Mouse (Mus musculus) liver, embryonic 12.5 days (tissue): ENCODE data around the gene Hint2. TPM values are rescaled to one million over a fixed set of nuclear protein-coding genes. Genes with fewer than 3 reads are reported as not detected.

Experiments used
- ATAC-seq: fragments of 200-750 bp; cut with Nextera tagmentation; 2 replicates; pipeline ENCODE4 v1.8.0; 2017; ENCODE audit warnings: moderate number of reproducible peaks, mild to moderate bottlenecking, moderate library complexity
- H3K27ac ChIP-seq: fragments of 300-500 bp; sonication (generic); 2 replicates; pipeline ENCODE4 v1.5.1; 2016; ENCODE audit warnings: mild to moderate bottlenecking
- H3K27me3 ChIP-seq: fragments of 300-500 bp; sonication (generic); replicated peaks from 2 replicates; pipeline ENCODE4 v1.6.1; 2016; ENCODE audit warnings: mild to moderate bottlenecking, moderate library complexity
- H3K36me3 ChIP-seq: fragments of 300-500 bp; sonication (generic); 2 replicates; pipeline ENCODE4 v1.6.1; 2016; ENCODE audit warnings: mild to moderate bottlenecking, moderate library complexity
- H3K4me1 ChIP-seq: fragments of 300-500 bp; sonication (generic); 2 replicates; pipeline ENCODE4 v1.6.1; 2016
- H3K4me2 ChIP-seq: fragments of 300-500 bp; sonication (generic); 2 replicates; pipeline ENCODE4 v1.6.1; 2016; ENCODE audit warnings: mild to moderate bottlenecking, moderate library complexity
- H3K4me3 ChIP-seq: fragments of 300-500 bp; sonication (generic); 2 replicates; pipeline ENCODE4 v1.5.1; 2016; ENCODE audit warnings: mild to moderate bottlenecking, moderate library complexity
- H3K9ac ChIP-seq: fragments of 300-500 bp; sonication (generic); 2 replicates; pipeline ENCODE4 v1.6.1; 2016; ENCODE audit warnings: mild to moderate bottlenecking, moderate library complexity
- H3K9me3 ChIP-seq: fragments of 300-500 bp; sonication (generic); replicated peaks from 2 replicates; pipeline ENCODE4 v1.6.1; 2016; ENCODE audit warnings: mild to moderate bottlenecking, moderate library complexity
- WGBS: fragments of 180-500 bp; shearing (Covaris S2); methylation state at CpG from one replicate; pipeline ENCODE4 v1.1.7; 2016; ENCODE audit not compliant: insufficient replicate concordance; 5-methylcytosine and 5-hydroxymethylcytosine counted together
- polyA plus RNA-seq: library from polyadenylated mRNA; unstranded; fragments of >200 nt; fragmentation: Nextera tagmentation; extraction: Ambion mirVana; gene quantifications from 2 replicates; pipeline ENCODE4 v1.2.1, GENCODE M21; 2016

Hint2 gene
- polyA plus RNA-seq, 1 experiment from 2014 or later = 66.1 TPM

DNA sequence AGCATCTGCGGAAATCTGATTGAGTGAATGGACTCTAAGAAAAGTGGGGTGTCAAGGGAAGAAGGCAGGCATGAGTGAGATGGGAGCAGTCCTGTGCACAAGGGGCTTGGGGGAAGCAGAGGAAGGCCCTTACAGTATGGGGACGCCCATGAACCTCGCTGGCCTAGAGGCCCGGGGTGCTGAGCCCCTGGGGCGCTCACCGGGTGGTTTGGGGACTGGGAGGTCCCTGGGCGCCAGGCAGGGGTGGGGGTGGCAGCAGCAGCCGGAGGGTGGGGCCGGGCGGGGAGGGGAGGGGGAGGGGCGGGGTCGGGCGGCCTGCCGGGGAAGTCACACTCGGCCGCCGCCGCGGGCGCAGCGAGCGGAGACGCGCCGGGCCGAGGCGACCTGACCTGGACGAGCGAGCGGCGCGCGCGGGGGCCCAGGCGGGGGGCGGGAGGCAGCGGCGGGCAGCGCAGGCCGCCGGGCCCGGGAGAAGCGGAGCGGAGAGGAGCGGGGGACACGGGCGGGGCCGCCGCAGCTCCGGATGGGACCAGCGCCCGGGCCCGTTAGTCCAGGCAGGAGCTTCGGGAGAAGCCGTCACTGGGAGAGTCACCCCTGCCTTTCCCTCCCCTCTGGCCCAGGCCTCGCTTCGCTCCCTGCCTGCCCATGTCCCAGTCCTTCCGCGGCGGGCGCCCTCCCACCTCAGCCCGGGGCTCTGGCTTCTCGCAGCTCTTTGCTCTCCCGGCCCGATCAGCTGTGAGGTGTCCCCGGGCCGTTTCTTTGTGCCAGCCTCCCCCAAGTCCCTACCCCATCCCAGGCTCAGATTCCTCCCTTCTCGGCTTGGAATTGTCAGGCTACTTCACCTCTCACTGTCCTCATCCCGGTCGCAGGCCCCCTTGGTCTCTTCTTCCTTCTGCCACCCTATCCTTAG lies 25.0 kb downstream of the Hint2 start, which contains the start of gene Npr2:
Gene Npr2, plus strand, starts transcription at position 890 of the 910 bp plus-strand sequence.
- ATAC-seq = peak; percentile 33; the same call in 1 of the 2 replicates
- H3K9me3 ChIP-seq = 0 out of 2 replicates have a peak, but pooled peaks cover 2% of the 10 kb centered on the region
- peaks cover 39% of the 10 kb centered on the region for H3K27me3 ChIP-seq
- no peaks in the 10 kb centered on the region for H3K36me3 ChIP-seq
- 2% methylated on average over 65 of the region's 70 CpGs for WGBS
- peak within 1 kb of the TSS; percentile 65 for H3K9ac ChIP-seq
- peak within 1 kb of the TSS; percentile 62 for H3K4me3 ChIP-seq
- peak within 1 kb of the TSS; percentile 88 for H3K4me2 ChIP-seq
- H3K4me1 ChIP-seq = peaks cover 34% of the 10 kb centered on the region
- H3K27ac ChIP-seq = no peak within 1 kb of the TSS

DNA sequence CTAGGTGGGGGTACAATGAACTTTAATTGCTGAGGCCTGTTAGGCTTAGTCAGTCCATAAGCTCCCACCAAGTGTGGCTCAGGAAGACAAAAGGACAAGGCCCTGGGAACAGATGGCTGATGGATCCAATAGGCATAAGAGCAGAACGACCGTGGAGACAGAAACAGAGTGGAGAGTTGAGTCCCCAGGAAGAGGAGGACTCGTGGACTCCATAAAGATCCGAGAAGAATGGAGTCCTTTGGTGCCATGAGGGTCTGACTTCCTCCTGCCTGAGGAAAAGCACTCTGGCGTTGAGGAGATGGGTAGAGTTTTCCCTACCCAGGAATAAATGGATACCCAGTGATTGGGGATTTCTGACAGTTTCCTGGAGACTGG lies 25.6 kb downstream of the Hint2 start:
- H3K36me3 ChIP-seq = no peaks in the 10 kb centered on the region
- H3K4me1 ChIP-seq = peaks cover 34% of the 10 kb centered on the region
- WGBS = 19% methylated on average over 5 of the region's 5 CpGs
- no peak for ATAC-seq
- peaks cover 39% of the 10 kb centered on the region for H3K27me3 ChIP-seq
- H3K9me3 ChIP-seq = peaks cover 7% of the 10 kb centered on the region
- H3K9ac ChIP-seq = no peak overlapping the region
- H3K27ac ChIP-seq = no peak overlapping the region
- H3K4me2 ChIP-seq = peak overlapping the region; percentile 88
- H3K4me3 ChIP-seq = peak overlapping the region; percentile 62

DNA sequence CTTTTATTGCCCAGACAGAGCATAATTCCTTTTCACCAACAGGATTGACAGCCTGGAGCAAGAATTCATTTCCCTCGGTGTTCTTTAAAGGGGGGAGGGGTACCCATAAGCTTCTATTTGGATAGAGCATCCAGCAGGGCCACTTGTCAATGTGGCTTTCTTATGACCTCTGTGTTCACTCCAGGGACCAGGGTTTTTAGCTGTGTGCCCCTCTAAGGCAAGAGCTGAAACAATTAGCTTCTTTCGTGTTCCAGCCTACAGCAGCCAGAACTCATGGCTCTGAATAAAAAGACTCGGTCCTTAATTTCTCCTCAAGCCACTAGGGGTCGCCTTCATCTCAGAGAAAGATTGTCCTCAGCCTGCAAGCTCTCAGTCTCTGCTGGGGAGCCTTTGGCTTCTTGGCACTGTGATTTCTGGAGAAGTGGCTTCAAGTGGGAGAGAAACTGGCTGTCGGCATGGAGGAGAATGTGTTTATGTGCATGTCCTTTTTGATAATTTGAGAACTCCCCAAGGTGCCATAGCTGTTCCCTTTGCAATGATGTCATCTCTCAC lies 26.2 kb downstream of the Hint2 start:
- ATAC-seq = 0 out of 2 replicates have a peak, but pooled peaks have one; percentile 43
- Histone ChIP-seq H3K27ac (no peak overlapping the region), H3K4me3 (no peak overlapping the region), H3K4me2 (peak overlapping the region; percentile 43), H3K4me1 (peaks cover 29% of the 10 kb centered on the region), H3K9me3 (peaks cover 13% of the 10 kb centered on the region), H3K9ac (no peak overlapping the region), H3K27me3 (peaks cover 39% of the 10 kb centered on the region), H3K36me3 (no peaks in the 10 kb centered on the region)
- WGBS = 5% methylated on average over 5 of the region's 5 CpGs

DNA sequence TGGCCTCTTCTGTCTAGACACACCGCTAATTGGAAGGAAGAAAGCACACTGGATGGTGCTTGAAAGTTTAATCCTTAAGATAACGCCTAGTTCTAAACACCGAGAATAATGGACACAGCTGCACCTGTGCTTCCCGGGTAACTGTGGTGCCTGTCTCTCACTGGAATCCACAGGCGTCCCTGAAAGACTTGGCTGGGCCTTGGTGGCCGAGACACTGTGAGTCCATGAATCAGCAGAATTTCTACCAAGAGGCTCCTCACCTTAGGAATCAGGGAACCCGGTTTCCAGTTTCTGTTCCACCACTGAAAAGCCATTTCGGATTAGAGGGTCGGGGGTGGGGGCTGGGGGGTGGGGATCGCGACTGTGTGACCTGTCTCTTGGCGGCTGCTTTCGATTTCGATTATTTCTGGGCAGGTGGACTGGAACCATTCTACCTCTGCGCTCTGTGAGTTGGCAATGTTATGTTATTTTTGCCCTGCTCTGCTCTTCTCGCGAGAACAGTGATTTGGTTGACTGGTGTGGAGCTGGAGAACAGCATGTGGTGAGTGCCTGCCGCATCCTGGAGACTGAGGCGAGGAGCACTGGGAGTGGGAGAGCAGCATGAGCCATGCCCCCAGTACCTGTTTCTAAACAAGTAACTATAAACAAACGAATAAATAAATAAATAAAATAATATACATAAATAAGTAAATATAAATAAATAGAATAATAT lies 27.0 kb downstream of the Hint2 start:
- peaks cover 18% of the 10 kb centered on the region for H3K9me3 ChIP-seq
- H3K9ac ChIP-seq = peak overlapping the region; percentile 12; the same call in 1 of the 2 replicates
- H3K36me3 ChIP-seq = no peaks in the 10 kb centered on the region
- 39% methylated on average over 20 of the region's 20 CpGs for WGBS
- peak overlapping the region; percentile 18 for H3K4me3 ChIP-seq
- H3K27me3 ChIP-seq = peaks cover 39% of the 10 kb centered on the region
- 0 out of 2 replicates have a peak overlapping the region, but pooled peaks have one; percentile 17 for H3K27ac ChIP-seq
- H3K4me1 ChIP-seq = peaks cover 29% of the 10 kb centered on the region
- H3K4me2 ChIP-seq = peak overlapping the region; percentile 47
- ATAC-seq = 0 out of 2 replicates have a peak, but pooled peaks have one; percentile 50

DNA sequence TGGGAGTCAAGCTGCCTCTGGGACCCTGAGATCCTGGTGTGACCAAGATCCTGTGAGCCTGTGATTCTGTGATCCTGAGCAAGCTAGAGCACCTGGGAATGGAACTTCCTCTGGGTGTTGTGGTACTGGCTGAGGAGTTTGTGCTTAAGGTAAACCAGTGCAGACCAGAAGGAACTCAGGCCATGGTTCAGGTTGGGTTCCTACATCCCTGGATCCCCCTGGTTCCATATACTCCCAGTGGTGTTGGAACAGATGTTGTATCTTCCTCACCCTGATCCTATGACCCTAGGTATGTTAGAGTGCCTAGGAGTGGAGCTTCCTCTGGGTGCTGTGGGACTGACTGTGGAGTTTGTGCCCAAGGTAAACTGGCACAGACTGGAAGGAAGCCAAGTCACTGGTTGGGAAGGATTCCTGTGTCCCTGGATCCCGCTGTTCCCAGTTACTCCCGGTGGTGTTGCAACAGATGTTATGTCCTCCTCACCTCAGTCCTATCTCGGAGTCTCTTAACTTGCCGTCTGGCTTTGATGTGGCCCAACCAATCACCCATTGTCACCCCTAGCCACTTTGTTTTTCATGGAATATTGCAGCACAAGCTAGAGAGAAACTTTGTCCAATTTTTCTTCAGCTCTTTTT lies 36.0 kb downstream of the Hint2 start:
- Histone ChIP-seq H3K9me3 (peaks cover 7% of the 10 kb centered on the region), H3K36me3 (no peaks in the 10 kb centered on the region), H3K4me1 (no peaks in the 10 kb centered on the region), H3K9ac (no peak overlapping the region), H3K4me3 (no peak overlapping the region), H3K4me2 (no peak overlapping the region), H3K27me3 (peaks cover 5% of the 10 kb centered on the region; the same call in 1 of the 2 replicates), H3K27ac (no peak overlapping the region)
- no peak for ATAC-seq
- WGBS = 64% methylated on average over 4 of the region's 4 CpGs

DNA sequence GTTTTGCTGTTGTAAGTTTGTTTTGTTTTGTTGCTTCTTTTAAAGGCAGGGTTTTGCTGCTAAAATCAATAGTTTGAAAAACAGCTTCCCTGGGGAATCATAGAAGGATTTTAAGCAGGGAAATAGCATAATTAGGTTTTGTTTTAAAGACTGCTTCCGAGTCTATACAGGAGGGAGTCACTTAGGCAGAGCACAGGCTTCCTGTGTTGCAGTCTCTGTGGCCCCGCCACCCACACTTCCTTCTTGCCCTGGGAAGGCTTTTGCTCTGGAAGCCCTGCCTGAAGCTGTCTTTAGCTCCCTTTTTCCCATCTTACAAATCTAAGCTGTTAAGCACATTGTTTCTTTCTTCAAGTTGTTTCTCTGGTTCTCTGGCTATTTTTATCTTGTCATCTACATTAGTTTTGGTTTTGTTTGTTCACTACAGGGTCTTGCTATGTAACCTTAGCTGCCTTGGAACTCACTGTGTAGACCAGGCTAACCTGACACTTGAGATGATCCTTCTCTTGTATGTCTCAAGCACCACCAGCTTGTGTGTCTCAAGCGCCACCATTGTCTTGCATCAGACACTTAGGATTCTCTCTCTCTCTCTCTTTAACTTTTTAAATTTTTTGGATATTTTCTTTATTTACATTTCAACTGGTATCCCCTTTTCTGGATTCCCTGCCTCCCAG lies 43.1 kb downstream of the Hint2 start:
- peak; percentile 82 for ATAC-seq
- Histone ChIP-seq H3K9ac (peak overlapping the region; percentile 54; the same call in 1 of the 2 replicates), H3K4me3 (peak overlapping the region; percentile 30; the same call in 1 of the 2 replicates), H3K9me3 (no peaks in the 10 kb centered on the region), H3K4me1 (peaks cover 26% of the 10 kb centered on the region), H3K36me3 (no peaks in the 10 kb centered on the region), H3K27me3 (no peaks in the 10 kb centered on the region), H3K4me2 (peak overlapping the region; percentile 52), H3K27ac (peak overlapping the region; percentile 80)
- 26% methylated on average over 3 of the region's 3 CpGs for WGBS

DNA sequence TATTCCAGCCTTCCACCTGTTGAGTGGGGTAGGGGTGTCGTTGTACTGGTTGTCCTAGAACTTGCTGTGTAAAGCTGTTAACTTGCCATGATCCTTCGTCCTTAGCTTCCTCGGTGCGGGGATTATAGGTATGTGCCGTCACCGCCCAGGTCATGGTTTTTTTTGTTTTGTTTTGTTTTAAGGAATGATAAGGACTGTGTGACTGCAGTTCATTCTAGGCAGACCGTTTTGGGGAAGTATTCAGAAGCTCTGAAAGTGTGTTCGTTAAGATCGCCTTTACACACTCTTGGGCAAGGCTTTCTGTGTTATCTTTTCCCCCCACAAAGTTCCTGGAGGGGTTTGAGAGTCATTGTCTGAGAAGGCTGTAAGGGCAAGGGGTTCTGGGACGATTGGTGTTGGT lies 43.7 kb downstream of the Hint2 start:
- ATAC-seq = peak; percentile 87
- 15% methylated on average over 10 of the region's 10 CpGs for WGBS
- Histone ChIP-seq H3K4me2 (peak overlapping the region; percentile 52), H3K9ac (peak overlapping the region; percentile 54; the same call in 1 of the 2 replicates), H3K27me3 (no peaks in the 10 kb centered on the region), H3K36me3 (no peaks in the 10 kb centered on the region), H3K9me3 (no peaks in the 10 kb centered on the region), H3K27ac (peak overlapping the region; percentile 80), H3K4me1 (peaks cover 26% of the 10 kb centered on the region), H3K4me3 (peak overlapping the region; percentile 30; the same call in 1 of the 2 replicates)

DNA sequence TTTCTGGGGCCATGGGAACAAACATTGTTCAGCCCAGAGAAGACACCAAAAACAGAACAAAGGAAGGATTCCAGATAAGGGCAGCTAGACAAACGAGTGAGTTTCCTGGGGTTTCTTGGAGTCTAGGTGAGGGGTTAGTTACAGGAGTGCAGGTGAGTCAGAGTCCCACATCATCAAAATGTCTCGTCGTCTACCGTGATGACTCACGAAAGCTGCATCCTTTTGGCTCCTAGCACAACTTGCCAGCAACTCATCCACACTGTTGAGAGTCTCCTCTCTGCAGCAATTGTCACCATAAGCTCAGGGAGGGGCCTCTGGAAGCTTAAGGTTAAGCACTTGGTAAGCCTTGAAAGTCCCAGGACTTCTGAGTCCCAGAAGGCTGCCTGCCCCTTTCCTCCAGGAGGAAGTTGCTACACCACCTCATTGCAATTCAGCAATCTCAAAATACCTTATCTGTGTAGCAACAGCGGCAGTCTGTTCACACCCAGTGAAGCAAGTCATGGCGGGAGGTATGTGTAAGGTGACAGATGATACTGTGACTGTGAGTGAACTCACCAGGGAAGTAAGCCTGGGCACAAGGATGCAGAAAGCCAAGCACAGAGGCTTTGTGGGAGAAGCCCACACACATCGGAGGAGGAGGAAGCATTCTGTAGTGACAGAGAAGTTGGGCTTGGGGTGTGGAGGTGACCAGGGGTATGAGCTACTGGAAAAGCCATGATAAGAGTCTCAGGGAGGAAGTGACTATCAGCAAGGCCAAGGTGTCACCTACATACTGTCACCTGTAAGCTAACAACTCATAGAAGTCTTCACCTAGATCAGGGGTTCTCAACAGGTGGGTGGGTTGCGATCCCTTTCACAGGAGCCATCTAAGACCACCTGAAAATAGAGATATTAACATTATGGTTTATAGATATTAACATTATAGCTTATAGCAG lies 51.2 kb downstream of the Hint2 start:
- peak overlapping the region; percentile 59; the same call in 1 of the 2 replicates for H3K9ac ChIP-seq
- 29% methylated on average over 9 of the region's 9 CpGs for WGBS

More for the DNA sequence above, 51.2 kb downstream of the Hint2 start:
- Histone ChIP-seq H3K9me3 (no peaks in the 10 kb centered on the region), H3K4me3 (peak overlapping the region; percentile 19), H3K4me1 (peaks cover 65% of the 10 kb centered on the region), H3K27ac (peak overlapping the region; percentile 91), H3K27me3 (no peaks in the 10 kb centered on the region), H3K4me2 (peak overlapping the region; percentile 59), H3K36me3 (no peaks in the 10 kb centered on the region)
- ATAC-seq = peak; percentile 96
